Comparison of ENCODE assay signal across 12 mouse cellular contexts in the genomic region with DNA sequence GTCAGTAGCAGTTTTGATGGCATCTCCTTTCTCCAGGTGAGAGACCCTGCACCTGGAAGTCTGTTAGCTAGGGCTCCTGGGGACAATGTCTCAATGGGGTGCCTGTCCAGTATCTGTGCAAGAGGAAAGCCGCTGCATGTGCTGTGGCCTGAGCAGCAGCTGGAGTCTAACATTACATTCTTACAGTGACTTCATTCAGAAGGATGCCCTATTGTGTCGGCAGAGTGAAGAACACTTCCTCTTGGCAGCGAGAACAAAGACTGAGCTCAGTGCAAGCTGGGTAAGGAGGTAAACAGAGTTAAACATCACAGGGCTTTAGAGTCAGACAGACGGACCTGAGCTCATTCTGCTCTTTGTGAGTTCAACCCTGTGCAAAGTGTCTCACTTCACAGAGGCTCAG.
A peak's percentile ranks its signal among the peaks of the same experiment; 100 is the strongest.
DNase-seq lines count a peak whose midpoint lies in the region; ATAC-seq and TF ChIP-seq lines count a peak whose summit lies in the region.
"Had no signal": no experiment of that assay in that cellular context is flagged by ENCODE, and none has a peak within 500 bp of the region (broad histone marks: within the 10 kb centered on the region; RNA-seq: fewer than 3 reads in every experiment).

No protein-coding gene starts in this region.

- TF ChIP-seq CTCF in liver, postnatal 0 days (IDR thresholded peaks at IDR 0.05; ENCODE audit: low read depth) = no peak

- no peaks in the 10 kb centered on the region for H3K36me3 ChIP-seq in kidney, embryonic 15.5 days
- no peaks in the 10 kb centered on the region for H3K36me3 ChIP-seq in embryonic facial prominence, embryonic 10.5 days (replicated peaks)
- no peaks in the 10 kb centered on the region for H3K36me3 ChIP-seq in hindbrain, embryonic 12.5 days
- no peaks in the 10 kb centered on the region for H3K36me3 ChIP-seq in midbrain, embryonic 11.5 days (ENCODE audit: control insufficient read depth, insufficient read depth, low read length)
- H3K36me3 ChIP-seq in liver, postnatal 0 days (replicated peaks; ENCODE audit: insufficient read depth, low read length) = no peaks in the 10 kb centered on the region

- TF ChIP-seq EP300 in liver, postnatal 0 days (IDR thresholded peaks at IDR 0.05; ENCODE audit: low read depth) = no peak

- H3K4me2 ChIP-seq in kidney, embryonic 15.5 days = no peak overlapping the region
- no peak overlapping the region for H3K4me2 ChIP-seq in hindbrain, embryonic 12.5 days (replicated peaks)
- H3K4me2 ChIP-seq in midbrain, embryonic 11.5 days = no peak overlapping the region
- no peak overlapping the region for H3K4me2 ChIP-seq in liver, postnatal 0 days (ENCODE audit: low read depth, low read length)

- peaks cover 40% of the 10 kb centered on the region for H3K4me1 ChIP-seq in kidney, embryonic 15.5 days
- H3K4me1 ChIP-seq in embryonic facial prominence, embryonic 10.5 days = peaks cover 28% of the 10 kb centered on the region
- H3K4me1 ChIP-seq in hindbrain, embryonic 12.5 days = peaks cover 22% of the 10 kb centered on the region
- peaks cover 12% of the 10 kb centered on the region for H3K4me1 ChIP-seq in midbrain, embryonic 11.5 days (ENCODE audit: control insufficient read depth, insufficient read depth, low read length)
- no peaks in the 10 kb centered on the region for H3K4me1 ChIP-seq in liver, postnatal 0 days (ENCODE audit: insufficient read depth)

- no peak overlapping the region for H3K4me3 ChIP-seq in kidney, embryonic 15.5 days (replicated peaks)
- H3K4me3 ChIP-seq in embryonic facial prominence, embryonic 10.5 days = no peak overlapping the region
- H3K4me3 ChIP-seq in hindbrain, embryonic 12.5 days = no peak overlapping the region
- H3K4me3 ChIP-seq in midbrain, embryonic 11.5 days (ENCODE audit: low read depth, low read length) = no peak overlapping the region
- H3K4me3 ChIP-seq in liver, postnatal 0 days (ENCODE audit: low read depth, low read length) = no peak overlapping the region
- H3K4me3 ChIP-seq: gastrocnemius, adult 2 months; myocyte had no signal

- H3K27ac ChIP-seq in kidney, embryonic 15.5 days = peak overlapping the region; percentile 78
- H3K27ac ChIP-seq in embryonic facial prominence, embryonic 10.5 days (replicated peaks) = peak overlapping the region; percentile 48
- peak overlapping the region; percentile 4; the same call in 1 of the 2 replicates for H3K27ac ChIP-seq in hindbrain, embryonic 12.5 days
- no peak overlapping the region; the same call in 1 of the 2 replicates for H3K27ac ChIP-seq in midbrain, embryonic 11.5 days (ENCODE audit: low read depth, low read length)
- no peak overlapping the region for H3K27ac ChIP-seq in liver, postnatal 0 days (ENCODE audit: low read depth)
- H3K27ac ChIP-seq: gastrocnemius, adult 2 months had no signal

- peak; percentile 24; the same call in 1 of the 2 replicates for ATAC-seq in kidney, embryonic 15.5 days (replicated peaks; ENCODE audit: low FRiP score)
- 0 out of 2 replicates have a peak, but pooled peaks have one; percentile 32 for ATAC-seq in hindbrain, embryonic 12.5 days (ENCODE audit: low FRiP score)
- peak; percentile 51 for ATAC-seq in midbrain, embryonic 11.5 days (ENCODE audit: low FRiP score)
- no peak for ATAC-seq in liver, postnatal 0 days
- ATAC-seq: inflammation-experienced regulatory T-cells, adult 6 months had no signal

- H3K27me3 ChIP-seq in kidney, embryonic 15.5 days = peaks cover 4% of the 10 kb centered on the region; the same call in 1 of the 2 replicates
- H3K27me3 ChIP-seq in embryonic facial prominence, embryonic 10.5 days (replicated peaks; ENCODE audit: low read depth, poor library complexity, severe bottlenecking) = peaks cover 14% of the 10 kb centered on the region; the same call in 1 of the 2 replicates
- H3K27me3 ChIP-seq in hindbrain, embryonic 12.5 days = 0 out of 2 replicates have a peak, but pooled peaks cover 2% of the 10 kb centered on the region
- no peaks in the 10 kb centered on the region for H3K27me3 ChIP-seq in midbrain, embryonic 11.5 days (ENCODE audit: control insufficient read depth, insufficient read depth, low read length)
- H3K27me3 ChIP-seq in liver, postnatal 0 days (ENCODE audit: insufficient read depth, low read length) = no peaks in the 10 kb centered on the region

- intact Hi-C loops in gastrocnemius, postnatal 14 days (cut with DNase I; ENCODE audit: low total_unique reads) = no loop called here

- DNase-seq in kidney, adult 9 months = no peak
- no peak for DNase-seq in embryonic facial prominence, embryonic 10.5 days (ENCODE audit: low spot score)
- no peak for DNase-seq in midbrain, embryonic 11.5 days (ENCODE audit: low spot score, missing footprints)
- DNase-seq in liver, postnatal 0 days = no peak
- no peak for DNase-seq in MN1 (ENCODE audit: low spot score)
- no peak for DNase-seq in gastrocnemius, postnatal 14 days
- DNase-seq: adrenal gland, postnatal 10 days; gastrocnemius, adult 2 months had no signal

- no peaks in the 10 kb centered on the region for H3K9me3 ChIP-seq in kidney, embryonic 15.5 days (replicated peaks)
- no peaks in the 10 kb centered on the region for H3K9me3 ChIP-seq in embryonic facial prominence, embryonic 10.5 days
- no peaks in the 10 kb centered on the region for H3K9me3 ChIP-seq in hindbrain, embryonic 12.5 days (replicated peaks)
- no peaks in the 10 kb centered on the region for H3K9me3 ChIP-seq in midbrain, embryonic 11.5 days (ENCODE audit: control insufficient read depth, low read length)
- no peaks in the 10 kb centered on the region for H3K9me3 ChIP-seq in liver, postnatal 0 days (ENCODE audit: low read length)

- 20% methylated on average over 4 of the region's 4 CpGs for WGBS in kidney, embryonic 15.5 days
- WGBS in embryonic facial prominence, embryonic 10.5 days = 12% methylated on average over 4 of the region's 4 CpGs
- WGBS in hindbrain, embryonic 12.5 days = 6% methylated on average over 4 of the region's 4 CpGs
- 10% methylated on average over 4 of the region's 4 CpGs for WGBS in midbrain, embryonic 11.5 days
- WGBS in liver, postnatal 0 days (ENCODE audit: insufficient replicate concordance) = 20% methylated on average over 4 of the region's 4 CpGs

- no peak overlapping the region for H3K9ac ChIP-seq in kidney, embryonic 15.5 days
- no peak overlapping the region for H3K9ac ChIP-seq in hindbrain, embryonic 12.5 days
- no peak overlapping the region for H3K9ac ChIP-seq in midbrain, embryonic 11.5 days (ENCODE audit: low read length)
- no peak overlapping the region for H3K9ac ChIP-seq in liver, postnatal 0 days (replicated peaks)

Comparison
In these comparisons a context has a peak if more than half of its experiments do, and no peak if none do; other contexts are left out.
1. H3K27ac ChIP-seq: peak in kidney, embryonic 15.5 days (single experiment), embryonic facial prominence, embryonic 10.5 days (single experiment) and hindbrain, embryonic 12.5 days (single experiment); none in midbrain, embryonic 11.5 days (single experiment) and liver, postnatal 0 days (single experiment).